Mouse (Mus musculus): Measurements from ENCODE around the gene Rnase11. TPM values are rescaled to one million over a fixed set of nuclear protein-coding genes. Genes with fewer than 3 reads are reported as not detected.
"Not testable (repeated sequence)": the region's sequence is repeated elsewhere in the genome, so short reads cannot be mapped to it uniquely, and the experiment has no call there.

Rnase11 gene
- total RNA-seq, 2 experiments from 2014 or later, result not detected

DNA sequence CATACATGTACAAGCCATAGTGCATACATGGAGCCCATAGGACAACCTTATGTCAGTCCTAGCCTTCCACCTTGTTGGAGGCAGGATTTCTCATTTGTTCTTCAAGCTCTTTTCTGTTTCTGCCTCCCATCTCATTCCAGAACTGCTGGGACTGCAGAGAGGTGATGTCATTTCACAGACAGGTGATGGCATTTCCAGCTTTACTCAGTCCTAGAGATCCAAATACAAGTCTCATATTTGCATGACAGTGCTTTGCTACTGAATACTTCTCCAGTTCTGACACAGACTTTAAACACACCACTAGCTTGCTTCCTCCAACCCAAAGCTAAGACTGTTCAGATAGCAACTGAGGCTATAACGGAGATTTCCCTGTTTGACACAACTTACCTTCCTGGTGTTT is 29.2 kb upstream of the Rnase11 start:
- no peak for DNase-seq

DNA sequence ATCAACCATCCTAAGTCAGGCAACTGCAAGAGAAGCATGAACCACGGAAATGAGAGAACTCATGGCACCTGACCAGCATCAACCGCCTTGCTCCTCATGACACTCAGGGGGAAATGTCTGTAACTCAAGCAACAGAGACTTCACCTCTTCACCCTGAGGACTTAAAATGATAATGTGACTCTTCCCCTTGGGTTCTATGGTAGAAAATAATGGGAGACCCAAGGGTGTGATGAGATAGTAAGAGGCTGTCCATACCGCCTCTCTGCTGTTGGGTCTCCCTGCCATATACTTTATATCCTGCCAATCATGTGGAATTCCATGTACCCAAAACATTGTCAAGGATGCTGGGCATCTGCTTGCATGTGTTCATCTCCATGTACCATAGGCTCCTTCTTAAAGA is 24.4 kb upstream of the Rnase11 start, which contains the start of gene Olfr750:
Gene Olfr750 (minus strand): TSS at position 101 of the 400 bp plus-strand sequence.
- no peak for DNase-seq

DNA sequence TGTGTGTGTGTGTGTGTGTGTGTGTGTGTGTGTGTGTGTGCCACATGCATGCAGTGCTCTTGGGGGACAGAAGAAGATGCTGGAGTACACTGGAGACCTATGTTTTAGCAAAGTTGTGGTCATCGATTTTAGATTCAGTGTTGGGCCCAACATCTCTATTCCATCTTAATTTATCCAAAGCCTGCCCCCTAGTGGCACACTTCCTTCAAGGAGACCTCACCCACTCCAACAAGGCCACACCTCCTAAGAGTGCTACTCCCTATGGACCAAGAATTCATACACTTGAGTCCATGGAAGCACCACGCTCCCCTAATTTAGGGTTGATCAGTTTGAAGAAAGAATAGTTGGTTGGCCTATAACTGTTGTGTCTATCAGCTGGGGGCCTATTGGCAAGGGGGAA is 19.7 kb upstream of the Rnase11 start:
- DNase-seq, result peak; percentile 53

DNA sequence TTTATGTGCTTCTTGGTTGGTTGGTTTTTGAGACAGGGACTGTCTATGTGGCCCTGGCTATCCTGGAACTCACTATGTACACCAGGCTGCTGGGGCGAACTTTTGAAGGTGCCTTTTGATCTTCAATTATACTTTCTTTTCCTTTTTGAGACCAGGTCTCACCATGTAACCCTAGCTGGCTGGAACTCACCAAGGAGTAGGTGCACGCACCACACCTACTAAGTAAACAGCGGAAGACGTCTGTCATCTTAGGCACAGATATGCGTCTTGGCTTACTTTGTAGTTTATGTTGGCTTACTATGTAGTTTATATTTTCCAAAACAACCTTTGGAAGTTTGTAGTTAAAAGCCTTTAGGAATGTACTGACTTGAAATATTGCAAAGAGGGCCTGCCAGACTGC is 19.0 kb upstream of the Rnase11 start:
- no peak for DNase-seq

DNA sequence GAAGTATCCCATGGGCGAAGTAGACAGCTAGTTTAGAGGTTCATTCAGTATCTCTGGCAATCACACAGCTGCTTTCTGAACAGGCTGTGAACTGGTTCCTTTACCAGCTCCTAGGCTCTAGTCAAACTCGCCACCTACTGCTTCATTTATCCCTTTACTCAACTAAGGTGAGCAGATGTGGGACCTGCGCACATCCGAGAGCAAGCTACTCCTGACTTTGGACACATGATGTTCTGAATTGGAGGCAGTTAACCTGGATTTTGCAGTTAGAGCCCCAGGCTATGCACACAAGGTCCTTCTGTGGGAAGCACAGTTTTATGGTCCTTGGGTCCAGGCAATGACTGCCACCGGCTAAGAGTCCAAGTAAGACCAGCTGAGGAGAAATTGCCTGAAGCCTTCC is 10.8 kb upstream of the Rnase11 start:
- no peak for DNase-seq

DNA sequence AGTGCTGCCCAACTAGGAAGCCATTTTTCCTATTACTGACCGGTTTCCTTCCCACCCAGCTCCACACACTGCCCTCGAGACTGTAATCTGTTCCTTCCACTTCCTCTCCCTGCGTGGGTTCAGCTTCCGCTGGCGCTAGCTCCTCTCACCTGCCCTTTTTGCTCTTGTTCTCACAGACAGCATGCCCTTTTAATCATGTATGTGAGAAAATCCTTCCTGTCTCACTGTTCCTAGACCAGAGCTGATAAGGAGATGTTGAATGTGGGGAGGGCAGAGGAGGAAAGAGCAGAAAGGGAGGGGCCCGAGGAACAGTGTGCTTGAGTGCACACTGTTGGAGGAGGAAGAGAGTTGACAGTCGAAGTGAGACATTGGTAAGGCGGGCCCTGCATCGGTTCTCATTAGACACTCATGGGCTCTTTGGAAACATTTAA is 7.5 kb upstream of the Rnase11 start, which contains the start of gene Rnase12:
Gene Rnase12 (minus strand): TSS at position 261 of the 431 bp plus-strand sequence.
- DNase-seq, result no peak

DNA sequence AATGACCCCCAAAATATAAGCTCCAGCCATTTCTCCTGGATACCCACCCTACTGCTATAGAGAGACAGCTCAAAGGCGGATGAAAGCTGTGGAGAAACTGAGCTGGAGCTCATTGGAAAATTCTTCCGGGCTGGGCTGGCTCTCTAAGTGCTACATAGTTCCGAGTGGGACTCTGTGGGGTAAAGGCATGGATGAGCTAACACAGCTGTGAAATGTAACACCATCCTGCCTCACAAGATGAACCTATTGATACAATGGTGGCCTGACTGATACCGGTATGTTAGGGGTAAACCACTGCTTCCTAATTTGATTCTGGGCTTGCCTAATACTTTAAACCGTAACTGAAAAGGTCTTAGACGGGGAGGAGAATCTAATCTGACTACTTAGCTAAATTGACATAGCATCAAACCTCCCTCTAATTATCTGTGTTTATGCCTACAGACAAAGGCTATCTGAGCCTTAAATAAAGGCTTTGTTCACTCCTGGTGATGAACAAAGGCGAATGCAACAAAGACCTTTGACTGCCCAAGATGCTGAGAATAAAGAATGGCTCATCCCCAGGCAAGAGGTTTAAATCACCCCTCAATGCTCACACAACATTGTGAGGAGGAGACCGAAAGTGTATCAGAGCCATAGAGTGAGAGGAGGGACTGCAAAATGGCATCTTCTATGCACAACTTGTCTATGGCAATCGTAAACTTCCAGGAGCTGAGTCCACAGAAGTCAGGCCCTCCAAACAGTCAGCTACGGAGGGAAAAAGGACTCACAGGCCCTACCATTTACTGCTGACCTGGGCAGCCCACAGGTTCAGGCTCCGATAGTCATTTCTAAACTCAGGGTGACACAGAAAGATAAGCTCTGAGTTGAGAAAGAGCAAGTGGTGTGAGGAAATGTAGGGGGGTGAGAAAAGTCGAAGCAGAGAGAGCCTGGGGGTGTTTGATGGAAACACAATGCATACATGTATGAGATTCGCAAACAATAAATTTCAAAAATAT is 4.6 kb upstream of the Rnase11 start:
- DNase-seq, result no peak

DNA sequence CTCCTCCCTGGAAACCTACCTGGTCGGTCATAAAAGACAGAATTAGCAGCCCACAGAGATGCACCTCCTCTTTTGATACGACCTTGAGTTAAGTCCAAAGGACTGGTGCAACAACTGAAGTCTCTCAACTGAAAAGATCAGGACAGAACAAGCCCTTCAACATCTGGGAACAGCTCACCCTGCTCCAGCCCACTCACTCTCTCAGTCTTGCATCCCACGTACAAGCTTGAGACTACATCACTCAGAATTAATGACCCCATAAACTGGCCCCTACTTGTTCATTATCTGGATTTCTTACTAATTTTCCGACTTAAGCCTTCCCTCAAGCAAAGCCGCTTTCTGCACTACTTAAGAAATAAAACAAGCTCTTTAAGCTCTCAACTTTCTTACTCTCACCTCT is 3.2 kb upstream of the Rnase11 start:
- DNase-seq, result no peak

DNA sequence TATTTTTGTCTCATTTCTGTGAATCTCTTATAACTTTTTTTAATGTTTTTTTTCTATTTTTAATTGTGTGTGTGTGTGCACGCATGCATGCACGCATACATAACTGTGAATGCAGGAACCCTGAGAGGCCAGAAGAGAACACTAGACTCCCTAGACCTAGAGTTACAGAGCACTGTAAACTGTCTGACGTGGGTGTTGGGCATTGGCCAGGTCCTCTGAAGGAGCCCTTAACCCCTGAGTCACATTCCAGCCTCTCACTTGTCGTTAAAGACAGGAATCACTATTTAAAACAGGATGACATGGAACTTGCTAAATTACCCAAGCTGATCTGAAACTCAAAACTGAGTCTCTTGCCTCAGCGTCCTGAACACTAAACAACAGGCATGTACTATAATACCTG is 2.0 kb upstream of the Rnase11 start:
- no peak for DNase-seq

DNA sequence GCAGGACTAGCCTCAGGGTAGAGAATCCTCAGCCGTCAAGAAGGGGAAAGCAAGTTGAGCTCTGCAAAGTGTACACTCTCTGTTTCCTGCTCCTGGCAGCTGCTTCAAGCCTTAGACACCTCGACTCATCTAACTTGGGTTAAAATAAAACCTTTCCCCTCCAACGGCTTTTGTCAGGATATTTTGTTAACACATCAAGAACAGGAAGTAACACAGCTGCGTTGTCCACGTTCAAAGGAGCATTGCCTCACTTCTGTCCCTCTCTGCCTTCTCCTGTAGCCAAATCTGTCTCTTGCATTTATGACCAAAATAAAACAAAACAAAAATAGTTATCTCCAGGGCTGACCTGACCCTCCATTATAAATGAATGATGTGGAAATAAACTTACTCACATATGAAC is 2.1 kb downstream of the Rnase11 start:
- DNase-seq, result no peak

DNA sequence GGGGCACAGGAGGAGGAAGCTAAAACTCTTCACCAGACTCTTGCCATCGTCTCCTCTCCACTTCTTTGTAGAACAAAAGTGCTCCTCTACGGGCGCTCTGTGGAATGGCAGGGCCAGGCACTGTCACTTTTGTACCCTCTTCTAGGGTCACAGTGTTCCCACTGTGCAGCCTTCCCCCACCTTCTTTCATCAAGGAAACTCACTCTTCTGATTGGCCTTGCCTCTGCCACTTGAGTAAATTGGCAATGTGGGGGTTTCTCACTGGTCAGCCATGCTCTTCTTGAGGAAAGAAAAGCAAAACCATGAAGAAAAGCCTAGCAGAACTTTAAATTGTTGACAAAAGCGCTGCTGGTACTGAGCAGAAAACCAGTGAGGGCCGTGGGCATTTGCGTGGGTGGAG is 8.2 kb downstream of the Rnase11 start, which contains the start of gene Rnase9:
Gene Rnase9 (minus strand): TSS at position 101 of the 400 bp plus-strand sequence.
- no peak for DNase-seq

DNA sequence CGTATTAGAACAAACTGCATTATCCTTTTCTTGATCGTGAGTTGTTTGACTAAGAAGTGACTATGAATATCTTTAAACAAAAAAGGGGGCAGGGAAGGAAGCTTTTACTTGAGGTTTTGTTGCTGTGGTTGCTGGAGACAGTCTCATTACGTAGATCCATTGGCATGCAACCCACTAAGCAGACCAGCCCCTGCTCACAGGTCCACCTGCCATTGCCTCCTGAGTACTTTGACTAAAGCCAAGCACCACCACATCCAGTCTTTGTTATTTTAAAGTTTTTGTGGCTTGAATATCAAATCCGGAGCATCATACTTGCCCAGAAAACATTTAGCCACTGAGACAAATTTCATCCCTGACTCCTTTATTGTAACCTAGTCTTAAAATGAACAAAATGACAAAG is 13.7 kb downstream of the Rnase11 start:
- no peak for DNase-seq

DNA sequence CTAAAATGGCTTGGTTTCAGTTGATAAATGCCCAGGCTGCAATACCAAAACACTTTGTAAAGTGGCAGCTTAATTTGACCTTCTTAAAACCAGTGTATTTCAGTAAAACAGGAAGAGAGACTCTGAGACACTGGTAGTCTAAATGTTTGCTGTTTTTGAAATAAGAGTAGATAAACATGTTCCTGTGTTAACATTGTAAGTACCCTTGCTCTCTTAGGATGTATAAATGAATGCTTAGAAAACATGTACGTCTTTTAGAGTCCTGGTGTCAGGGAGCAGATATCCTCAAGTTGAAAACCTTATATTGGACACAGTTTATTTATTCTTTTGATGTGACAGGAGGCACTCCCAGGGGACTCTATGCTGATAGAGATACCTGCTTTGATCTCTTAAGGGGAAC is 14.8 kb downstream of the Rnase11 start:
- no peak for DNase-seq

DNA sequence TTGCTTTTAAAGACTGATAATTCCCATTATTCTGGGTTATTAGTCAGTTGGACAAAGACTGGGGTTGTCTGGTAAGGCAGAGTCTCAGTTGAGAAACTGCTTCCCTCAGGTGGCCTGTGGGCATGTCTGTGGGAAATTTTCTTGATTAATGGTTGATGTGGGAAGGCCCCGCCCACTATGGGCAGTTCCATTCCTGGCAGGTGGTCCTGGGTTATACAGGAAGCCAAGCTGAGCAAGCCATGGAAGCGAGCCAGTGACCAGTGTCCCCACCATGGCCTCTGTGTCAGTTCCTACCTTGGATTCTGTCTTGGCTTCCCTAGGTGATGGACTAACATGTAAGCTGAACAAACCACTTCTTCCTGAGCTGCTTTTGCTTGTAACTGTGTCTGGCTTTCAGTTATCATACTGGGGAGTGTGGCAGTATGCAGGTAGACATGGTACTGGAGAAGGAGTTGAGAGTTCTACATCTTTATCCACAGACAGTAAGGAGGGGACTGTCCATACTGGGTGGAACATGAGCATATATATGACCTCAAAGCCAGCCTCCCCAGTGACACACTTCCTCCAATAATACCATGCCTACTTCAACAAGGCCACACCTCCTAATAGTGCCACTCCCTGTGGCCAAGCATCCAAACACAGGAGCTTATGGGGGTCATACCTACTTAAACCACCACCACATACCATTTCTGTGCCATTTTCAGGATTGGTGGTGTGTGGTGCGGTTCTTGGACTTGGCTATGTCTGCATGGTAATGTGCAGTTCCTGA is 22.4 kb downstream of the Rnase11 start:
- no peak for DNase-seq

DNA sequence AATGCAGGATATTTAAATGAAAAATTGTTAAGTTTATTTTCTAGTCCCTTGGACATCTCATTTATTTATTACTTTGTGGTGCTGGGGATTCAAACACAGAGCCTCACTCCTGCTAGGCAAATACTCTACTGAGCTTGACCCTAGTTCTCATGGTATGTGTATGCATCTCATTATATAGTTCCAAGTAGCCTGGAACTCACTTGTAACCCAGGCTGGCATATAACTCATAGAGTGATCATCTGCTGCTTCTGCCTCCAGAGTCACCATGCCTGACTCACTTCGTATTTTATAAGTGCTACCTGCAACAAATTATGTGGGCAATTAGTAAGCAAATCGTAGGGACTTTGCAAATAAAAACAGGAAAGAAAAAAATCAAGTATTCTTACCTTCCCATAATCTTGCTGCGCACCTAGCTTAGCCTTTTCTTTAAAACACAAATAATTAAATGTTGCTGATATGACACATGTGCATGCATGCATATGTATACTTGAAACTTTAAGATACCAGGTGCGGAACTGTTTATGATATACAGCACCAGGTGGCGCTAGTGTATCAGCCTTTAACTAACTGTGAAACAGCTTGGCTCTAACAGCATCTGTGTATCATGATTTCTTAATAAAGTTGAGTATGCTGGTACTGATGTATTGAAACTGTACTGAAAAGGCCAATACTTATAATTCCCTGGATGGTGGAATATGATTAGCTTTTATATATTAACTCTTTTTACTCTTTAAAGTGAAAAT is 23.4 kb downstream of the Rnase11 start:
- peak; percentile 72 for DNase-seq

DNA sequence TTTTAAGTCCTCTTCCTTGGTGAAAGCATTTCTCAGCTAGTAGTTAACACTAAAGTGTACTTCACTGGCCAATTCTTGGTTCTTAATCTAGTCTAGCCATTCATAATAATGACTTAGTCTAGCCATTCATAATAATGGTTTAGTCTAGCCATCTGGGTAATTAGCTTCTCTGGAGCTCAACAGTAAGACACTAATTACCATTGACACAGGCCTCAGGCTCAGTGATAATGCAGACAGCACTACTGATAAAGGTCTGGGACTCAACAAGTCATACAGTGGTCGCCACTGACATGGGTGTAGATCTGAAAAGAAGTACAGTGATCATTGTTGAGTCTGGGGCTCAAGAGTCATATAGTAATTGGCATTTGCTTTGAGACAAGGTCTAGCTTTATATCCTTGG is 25.1 kb downstream of the Rnase11 start:
- DNase-seq, result no peak

DNA sequence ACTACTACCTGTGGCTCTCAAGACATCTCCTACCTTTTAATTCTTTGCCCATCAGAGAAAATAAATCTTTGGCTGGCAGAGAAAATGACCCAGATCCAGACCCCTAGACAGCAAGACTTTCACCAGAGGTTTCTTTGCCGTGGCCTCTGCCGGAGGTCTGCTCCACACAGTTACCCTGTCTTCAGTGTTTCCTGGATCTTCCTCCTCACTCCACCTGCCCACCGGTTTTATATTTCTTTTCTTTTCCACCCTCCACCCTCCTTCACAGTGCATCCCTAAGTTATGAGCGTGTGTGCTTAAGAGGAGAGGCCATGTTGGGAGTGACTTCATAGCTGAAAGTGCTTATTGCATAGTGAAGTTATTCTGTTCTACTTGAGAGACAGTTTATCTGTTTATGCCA is 26.5 kb downstream of the Rnase11 start:
- no peak for DNase-seq

DNA sequence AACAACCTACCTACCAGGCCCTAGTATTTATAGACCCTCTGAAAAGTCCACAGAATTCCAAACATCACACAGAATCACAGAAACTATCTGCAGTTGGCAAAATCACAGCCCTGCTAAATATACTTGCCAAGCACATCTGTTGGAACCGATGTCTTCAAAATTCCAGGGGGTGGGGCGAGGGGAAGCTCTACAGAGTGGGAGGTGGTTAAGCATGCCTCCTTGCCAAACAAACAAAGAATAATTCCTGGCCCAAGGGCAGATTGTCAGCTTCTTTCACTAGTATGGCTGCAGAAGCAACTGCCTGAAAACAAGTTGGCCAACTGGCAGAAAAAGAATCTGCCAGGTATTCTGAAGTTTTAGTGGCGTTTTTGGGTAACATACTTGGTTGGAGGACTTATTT is 32.7 kb downstream of the Rnase11 start:
- peak; percentile 58 for DNase-seq

DNA sequence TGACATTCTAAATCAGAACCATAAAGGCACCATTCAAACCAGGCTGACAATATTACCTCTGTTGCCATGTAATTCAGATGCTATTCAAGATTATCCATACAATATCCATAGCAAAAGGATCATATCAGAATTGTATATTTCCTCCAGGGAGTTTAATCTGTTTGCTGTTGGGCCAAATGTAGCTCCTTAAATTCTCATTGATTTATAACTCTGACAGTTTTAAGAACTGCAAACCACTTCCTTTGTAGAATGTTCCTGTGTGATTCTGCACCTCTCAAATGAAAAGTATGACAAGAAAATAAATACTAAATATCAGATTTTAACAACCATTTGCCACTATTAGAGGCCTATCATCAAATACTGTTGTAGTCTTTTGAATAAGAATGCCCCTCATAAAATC is 34.2 kb downstream of the Rnase11 start:
- DNase-seq, result no peak

DNA sequence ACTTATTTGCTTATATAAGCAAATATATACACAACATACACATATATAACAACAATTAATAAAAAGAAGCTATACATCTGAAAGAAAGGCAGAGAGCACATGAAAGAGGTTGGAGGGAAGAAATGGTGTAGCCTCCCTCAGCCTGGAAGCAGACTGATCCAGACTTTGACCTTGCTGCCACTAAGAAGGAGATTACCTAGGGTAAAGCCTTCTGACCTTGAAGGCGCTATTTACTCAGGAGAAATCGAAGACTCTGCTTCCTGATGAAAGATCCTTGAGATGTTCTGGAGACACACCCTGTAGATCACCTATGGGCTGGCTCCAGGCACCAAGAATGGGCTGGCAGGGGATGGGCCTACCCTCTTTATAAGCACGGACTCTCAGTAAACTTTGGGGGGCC is 35.2 kb downstream of the Rnase11 start:
- not testable (repeated sequence) for DNase-seq

DNA sequence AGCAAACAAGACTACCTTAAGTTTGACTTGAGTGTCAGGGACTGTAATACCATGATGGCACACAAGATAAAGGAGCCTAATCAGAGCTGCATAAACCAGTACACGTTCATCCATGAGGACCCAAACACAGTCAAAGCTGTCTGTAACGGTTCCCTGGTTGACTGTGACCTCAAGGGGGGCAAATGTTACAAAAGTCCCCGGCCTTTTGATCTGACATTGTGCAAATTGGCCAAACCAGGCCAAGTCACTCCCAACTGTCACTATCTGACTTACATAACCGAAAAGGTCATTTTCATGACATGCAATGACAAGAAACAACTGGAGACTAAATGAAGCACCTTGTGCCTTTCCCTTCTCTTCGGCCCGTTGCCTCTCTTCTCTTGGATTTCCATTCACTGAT is 40.4 kb downstream of the Rnase11 start:
- no peak for DNase-seq

DNA sequence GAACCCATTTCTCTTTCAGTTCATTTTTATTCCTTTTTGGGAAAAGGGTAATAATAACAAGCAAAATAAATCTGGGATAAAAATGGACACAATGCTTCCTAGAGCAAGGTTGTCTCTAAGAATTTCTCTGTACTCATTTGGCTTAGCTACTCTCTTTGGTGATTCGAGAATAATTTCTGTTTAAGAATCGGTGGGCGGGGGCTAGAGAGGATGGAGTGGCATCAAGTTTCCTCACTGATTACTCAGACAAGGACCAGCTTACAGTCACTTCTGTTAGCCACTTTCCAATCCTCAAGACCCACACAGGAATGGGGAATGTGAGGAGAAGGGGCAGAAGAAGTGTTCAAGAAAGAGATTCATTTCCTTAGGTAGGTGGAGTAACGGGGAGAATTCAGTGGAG is 41.2 kb downstream of the Rnase11 start:
- DNase-seq, result no peak

All from heart, postnatal 4 days (tissue).